Mouse (Mus musculus) telencephalon, adult 2 months (tissue): ENCODE results near the gene Mfrp.

Experiments
- DNase-seq: peaks from one replicate; pipeline ENCODE4 v3.0.0-alpha.2; 2011; ENCODE audit warnings: low read depth, low spot score

Mfrp gene

GRCm38 (mm10) chr9:44078136-44078797, 23.3 kb upstream of the Mfrp start:
- no peak for DNase-seq

- DNase-seq = no peak
These were observed 22.4 kb upstream of the Mfrp start for GRCm38 (mm10) chr9:44078955-44079756.

GRCm38 (mm10) chr9:44079997-44080780, 21.3 kb upstream of the Mfrp start:
- no peak for DNase-seq

GRCm38 (mm10) chr9:44080953-44081352, 20.6 kb upstream of the Mfrp start:
- no peak for DNase-seq

- DNase-seq = no peak
These were observed 19.9 kb upstream of the Mfrp start for GRCm38 (mm10) chr9:44081581-44081980.

GRCm38 (mm10) chr9:44082266-44082665, 19.3 kb upstream of the Mfrp start:
- no peak for DNase-seq

- peak; percentile 95 for DNase-seq
These were observed 18.0 kb upstream of the Mfrp start for GRCm38 (mm10) chr9:44083392-44084121.

- no peak for DNase-seq
These were observed 17.3 kb upstream of the Mfrp start for GRCm38 (mm10) chr9:44084236-44084635.

- DNase-seq = no peak
These were observed 16.8 kb upstream of the Mfrp start for GRCm38 (mm10) chr9:44084659-44085229.

- DNase-seq = no peak
These were observed 16.3 kb upstream of the Mfrp start for GRCm38 (mm10) chr9:44085276-44085675.

- DNase-seq = no peak
These were observed 15.5 kb upstream of the Mfrp start for GRCm38 (mm10) chr9:44085741-44086665.

- no peak for DNase-seq
These were observed 14.6 kb upstream of the Mfrp start for GRCm38 (mm10) chr9:44086960-44087359.

- no peak for DNase-seq
These were observed 13.6 kb upstream of the Mfrp start for GRCm38 (mm10) chr9:44087761-44088455.

GRCm38 (mm10) chr9:44088877-44089608, 12.5 kb upstream of the Mfrp start:
- no peak for DNase-seq

GRCm38 (mm10) chr9:44093612-44094503, 7.7 kb upstream of the Mfrp start:
- DNase-seq = no peak

GRCm38 (mm10) chr9:44094737-44095136, 6.8 kb upstream of the Mfrp start:
- DNase-seq = no peak

- no peak for DNase-seq
These were observed 5.7 kb upstream of the Mfrp start for GRCm38 (mm10) chr9:44095781-44096180.

GRCm38 (mm10) chr9:44096536-44096935, 5.0 kb upstream of the Mfrp start:
- no peak for DNase-seq
